Mouse (Mus musculus): Measurements from ENCODE around the gene Chml.

The Chml gene

GRCm38 (mm10) chr1:175692246-175692996 lies at the start of gene Chml, which contains the start of gene Opn3:
TSS of gene Chml (minus strand) at chr1:175692901.
TSS of gene Opn3 (minus strand) at chr1:175692776.
- DNase-seq (ENCODE audit: low spot score in 2 of 2), result peak; percentile 98 to 99

DNA sequence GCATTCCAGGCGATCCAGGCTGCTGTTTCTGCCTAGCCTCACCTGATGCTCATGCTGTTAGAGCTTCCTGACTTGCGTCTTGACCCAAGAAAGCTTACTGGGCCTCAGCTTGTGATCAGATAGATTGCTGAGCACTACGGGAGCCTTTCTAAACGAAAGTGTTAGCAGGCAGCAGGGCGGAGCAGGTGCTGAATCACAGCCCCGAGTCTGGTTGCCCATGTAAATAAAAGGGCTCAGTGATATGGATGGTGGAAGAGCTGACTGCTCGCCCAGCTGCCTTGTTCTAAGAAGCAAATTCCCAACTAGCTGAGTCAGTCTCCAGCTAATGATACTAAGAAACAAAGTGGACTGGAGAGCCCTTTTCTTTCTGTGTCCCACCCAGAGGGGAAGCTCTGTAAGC lies 33.1 kb upstream of the Chml start:
- DNase-seq (ENCODE audit: low spot score in 2 of 2), result no peak

- no peak for DNase-seq (ENCODE audit: low spot score in 2 of 2)
Measured at GRCm38 (mm10) chr1:175716832-175717231, 24.1 kb upstream of the Chml start.

- DNase-seq (ENCODE audit: low spot score in 2 of 2), result no peak
Measured at GRCm38 (mm10) chr1:175712338-175712909, 19.7 kb upstream of the Chml start.

DNA sequence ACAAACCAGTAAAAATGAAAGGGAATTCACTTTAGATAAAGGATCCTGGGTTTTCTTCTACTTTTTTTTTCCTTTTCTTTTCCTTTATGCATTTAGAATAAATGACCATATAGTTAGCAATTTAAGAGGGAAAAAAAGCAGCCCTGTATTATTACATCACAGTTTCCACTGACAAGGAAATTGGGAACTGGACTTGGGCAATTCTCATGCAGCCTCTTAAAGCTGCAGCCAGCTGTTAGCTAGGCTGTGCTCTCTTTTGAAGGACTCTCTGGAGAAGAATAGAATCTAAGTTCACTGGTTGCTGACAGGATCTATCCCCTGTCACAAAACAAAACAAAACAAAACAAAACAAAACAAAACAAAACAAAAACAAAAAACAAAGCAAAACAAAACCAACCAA lies 15.3 kb upstream of the Chml start:
- no peak for DNase-seq (ENCODE audit: low spot score in 2 of 2)

DNA sequence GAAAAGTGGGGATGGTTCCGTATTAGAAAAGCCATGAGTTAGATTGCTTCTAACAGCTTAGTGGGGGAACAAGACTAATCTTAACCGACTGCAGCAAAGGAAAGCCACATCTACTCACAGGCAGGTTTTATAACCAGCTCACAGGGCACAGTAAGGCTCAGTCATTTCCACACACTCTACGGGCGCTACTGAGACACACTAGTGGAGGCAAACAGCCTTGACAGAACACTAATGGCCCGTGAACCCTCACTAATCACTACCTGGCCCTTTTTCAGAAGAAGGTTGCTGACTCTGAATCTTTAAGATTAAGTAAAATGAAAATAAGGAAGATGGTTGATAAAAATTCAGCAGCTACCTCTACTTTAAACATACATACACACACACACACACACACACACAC lies 14.9 kb upstream of the Chml start:
- DNase-seq (ENCODE audit: low spot score in 2 of 2), result no peak

- DNase-seq (ENCODE audit: low spot score in 2 of 2), result no peak
Measured at GRCm38 (mm10) chr1:175701145-175701544, 8.4 kb upstream of the Chml start.

DNA sequence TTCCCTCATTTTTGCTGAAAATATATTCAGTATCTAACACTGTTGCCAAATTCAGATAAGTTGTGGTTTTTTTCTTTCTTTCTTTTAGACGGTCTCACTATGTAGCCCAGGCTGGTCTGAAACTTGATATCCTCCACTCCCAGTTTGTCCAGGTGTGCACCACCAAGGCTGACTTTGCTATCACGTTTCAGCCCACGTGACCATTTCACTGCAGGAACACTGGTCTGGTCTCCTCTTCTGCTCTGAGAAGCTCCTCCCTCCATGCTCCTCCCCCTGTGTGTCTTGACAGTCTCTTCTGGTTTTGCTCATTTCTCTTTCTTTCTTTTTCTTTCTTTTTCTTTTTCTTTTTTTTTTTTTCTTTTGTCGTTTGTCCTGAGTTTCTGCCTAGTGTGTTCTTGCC lies 7.1 kb upstream of the Chml start:
- DNase-seq (ENCODE audit: low spot score in 2 of 2), result no peak

DNA sequence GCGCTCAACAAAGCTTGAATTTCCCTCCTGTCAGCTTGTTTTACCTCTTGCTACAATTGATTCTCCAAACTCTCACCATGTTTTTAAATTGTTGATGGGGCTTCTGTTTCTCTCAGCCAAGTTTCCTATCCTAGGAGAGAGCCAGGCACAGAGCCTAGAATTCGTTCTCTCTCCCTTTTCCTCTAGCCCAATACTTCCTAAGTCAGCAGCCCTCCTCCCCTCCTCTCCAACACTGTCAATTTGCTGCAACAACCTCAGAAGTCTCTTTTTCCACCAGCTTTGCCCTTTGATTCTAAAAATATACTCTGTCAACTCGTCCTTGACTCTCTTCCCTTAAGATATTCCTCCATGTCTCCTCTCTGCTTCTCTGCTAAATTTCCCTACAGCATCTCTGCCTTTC lies 6.7 kb upstream of the Chml start:
- DNase-seq (ENCODE audit: low spot score in 2 of 2), result no peak

- no peak for DNase-seq (ENCODE audit: low spot score in 2 of 2)
Measured at GRCm38 (mm10) chr1:175698293-175698692, 5.6 kb upstream of the Chml start, which contains the start of gene Wdr64. TSS of gene Wdr64 (plus strand) at chr1:175698593.

GRCm38 (mm10) chr1:175693429-175693960 lies 794 bp upstream of the Chml start:
- DNase-seq (ENCODE audit: low spot score in 2 of 2), result no peak

DNA sequence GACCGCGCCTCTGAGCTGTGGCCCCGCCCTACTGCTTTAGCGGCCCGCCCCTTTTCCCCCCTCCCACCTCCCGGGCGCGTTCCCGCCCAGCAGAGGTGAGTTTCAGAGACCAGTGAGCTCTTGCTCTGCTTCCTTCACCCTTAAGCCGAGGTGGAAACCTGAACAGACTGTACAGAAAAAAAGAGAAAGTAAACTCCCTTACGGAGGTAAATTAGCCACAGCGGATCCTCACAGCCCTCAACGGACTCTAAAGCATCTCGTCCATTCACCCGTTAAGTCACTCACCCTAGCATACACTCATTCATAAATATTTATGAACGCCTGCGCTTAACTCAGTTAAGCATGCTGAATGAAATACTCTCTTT lies 278 bp upstream of the Chml start:
- DNase-seq (ENCODE audit: low spot score in 2 of 2), result no peak

DNA sequence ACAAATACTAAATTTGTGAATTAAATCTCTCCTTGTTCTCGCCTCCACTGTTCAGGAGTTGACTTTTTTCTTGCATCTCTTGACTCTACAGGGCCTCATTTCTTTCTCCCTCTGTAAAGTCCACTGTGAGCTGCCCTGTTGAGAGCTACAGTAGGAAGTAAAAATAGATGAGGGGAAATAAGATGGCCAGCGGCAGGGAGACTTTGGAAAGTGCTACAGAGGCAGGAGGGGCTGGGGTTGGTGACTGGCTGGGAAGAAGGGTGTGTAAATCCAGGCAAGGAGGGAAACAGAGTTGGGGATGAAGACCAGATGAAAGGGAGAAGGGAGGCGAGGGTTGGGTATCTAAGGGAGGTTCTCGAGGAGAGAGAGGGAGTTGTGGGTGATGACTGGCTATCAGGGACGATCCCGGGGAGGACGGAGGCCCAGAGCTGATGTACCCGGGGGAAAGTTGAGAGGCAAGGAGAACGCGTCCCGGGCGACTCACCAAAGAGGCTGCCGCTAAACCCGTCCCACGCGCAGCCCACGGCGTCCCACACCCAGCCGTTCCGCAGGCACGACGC lies 935 bp downstream of the Chml start:
- no peak for DNase-seq (ENCODE audit: low spot score in 2 of 2)

DNA sequence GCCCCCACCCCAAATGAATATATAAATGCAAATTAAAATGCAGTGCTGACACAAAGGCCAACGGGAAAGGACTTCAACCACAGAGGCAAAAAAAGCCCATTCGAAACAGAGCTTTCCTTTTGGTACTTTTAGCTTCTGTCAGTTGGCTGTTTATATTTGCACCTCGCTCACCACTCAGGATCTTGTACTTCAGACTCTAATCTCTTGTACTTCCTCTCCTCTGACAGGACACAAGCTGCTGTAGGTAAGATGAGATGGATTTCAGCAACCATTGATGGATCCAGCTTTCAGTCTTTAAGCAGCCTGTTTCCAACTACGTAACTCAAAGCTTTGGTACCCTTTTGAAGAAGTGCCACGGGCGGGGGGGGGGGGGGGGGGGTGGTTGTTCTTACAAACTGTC lies 11.7 kb downstream of the Chml start:
- peak in 1 of 2 experiments; percentile 12 for DNase-seq (ENCODE audit: low spot score in 2 of 2)

GRCm38 (mm10) chr1:175677459-175677858 lies 15.2 kb downstream of the Chml start:
- no peak for DNase-seq (ENCODE audit: low spot score in 2 of 2)

GRCm38 (mm10) chr1:175675116-175675515 lies 17.6 kb downstream of the Chml start:
- DNase-seq (ENCODE audit: low spot score in 2 of 2), result no peak

- no peak for DNase-seq (ENCODE audit: low spot score in 2 of 2)
Measured at GRCm38 (mm10) chr1:175673563-175674325, 19.0 kb downstream of the Chml start.

DNA sequence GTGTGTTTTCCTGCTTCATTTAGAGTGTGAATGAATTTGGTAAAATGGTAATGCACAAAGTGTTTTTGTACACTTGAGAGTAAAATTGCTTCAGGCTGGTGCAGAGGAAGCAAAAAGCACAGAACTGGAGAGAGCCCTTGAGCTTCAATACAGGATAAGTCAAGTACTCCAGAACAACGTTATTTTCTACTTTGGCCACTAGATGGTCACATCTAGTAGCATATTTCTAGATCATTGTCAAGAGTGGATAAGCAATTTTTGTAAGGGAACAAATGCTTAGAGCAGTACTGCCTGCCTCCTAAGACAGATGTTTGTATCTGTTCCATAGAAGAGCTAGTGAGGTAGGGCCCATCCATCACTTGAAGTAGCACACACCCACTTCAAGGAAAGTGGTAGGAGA lies 21.1 kb downstream of the Chml start:
- no peak for DNase-seq (ENCODE audit: low spot score in 2 of 2)

GRCm38 (mm10) chr1:175670042-175670441 lies 22.7 kb downstream of the Chml start:
- DNase-seq (ENCODE audit: low spot score in 2 of 2), result no peak

DNA sequence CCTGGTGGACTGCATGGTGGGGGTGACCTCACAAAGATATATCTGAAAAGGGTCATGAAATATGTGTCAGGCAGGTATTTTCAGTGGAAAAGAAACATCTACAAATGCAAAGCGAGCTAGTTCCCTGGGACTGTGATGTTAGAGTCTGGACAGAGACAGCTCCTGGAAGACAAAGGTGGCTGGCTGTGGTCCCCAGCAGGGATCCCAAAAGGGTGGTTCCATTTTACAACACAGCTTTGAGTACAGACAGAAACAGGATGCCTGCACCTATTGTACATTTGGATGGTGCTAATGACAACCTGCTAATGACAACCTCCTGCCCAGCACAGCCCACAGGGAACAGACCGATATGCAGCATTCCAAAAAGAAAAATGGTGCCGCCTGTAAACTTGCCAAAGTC lies 23.2 kb downstream of the Chml start:
- no peak for DNase-seq (ENCODE audit: low spot score in 2 of 2)

GRCm38 (mm10) chr1:175668666-175669405 lies 23.9 kb downstream of the Chml start:
- no peak for DNase-seq (ENCODE audit: low spot score in 2 of 2)

DNA sequence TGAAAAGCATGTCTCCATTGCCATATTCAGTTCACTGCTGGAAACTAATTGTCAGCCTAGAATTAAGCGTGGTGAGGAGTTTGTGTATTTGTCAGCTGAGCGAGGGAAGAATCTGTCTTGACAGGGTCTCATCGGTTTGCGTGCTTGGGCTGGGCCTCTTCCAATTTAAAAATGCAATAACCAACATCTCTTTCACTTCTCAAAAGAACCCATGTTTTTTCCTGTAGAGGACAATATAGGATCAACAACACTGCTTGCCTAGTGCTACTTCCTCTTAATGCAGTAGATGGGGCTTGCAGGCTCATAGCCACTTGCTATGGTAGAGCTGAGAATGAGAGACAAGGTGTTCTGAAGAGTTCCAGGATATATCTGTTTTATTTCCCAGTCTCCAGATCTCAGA lies 32.8 kb downstream of the Chml start:
- DNase-seq (ENCODE audit: low spot score in 2 of 2), result no peak
